Mouse (Mus musculus) c-Kit-positive CD71-positive TER-119-positive erythroid progenitor cells, embryonic 14.5 days (primary cell): ENCODE results near the gene Neurl4.
"Not testable (repeated sequence)": the region's sequence is repeated elsewhere in the genome, so short reads cannot be mapped to it uniquely, and the experiment has no call there.

Experiments used
- DNase-seq: peaks from one replicate; pipeline ENCODE4 v3.0.0-alpha.2; 2013; ENCODE audit warnings: low spot score

Neurl4 gene

DNA sequence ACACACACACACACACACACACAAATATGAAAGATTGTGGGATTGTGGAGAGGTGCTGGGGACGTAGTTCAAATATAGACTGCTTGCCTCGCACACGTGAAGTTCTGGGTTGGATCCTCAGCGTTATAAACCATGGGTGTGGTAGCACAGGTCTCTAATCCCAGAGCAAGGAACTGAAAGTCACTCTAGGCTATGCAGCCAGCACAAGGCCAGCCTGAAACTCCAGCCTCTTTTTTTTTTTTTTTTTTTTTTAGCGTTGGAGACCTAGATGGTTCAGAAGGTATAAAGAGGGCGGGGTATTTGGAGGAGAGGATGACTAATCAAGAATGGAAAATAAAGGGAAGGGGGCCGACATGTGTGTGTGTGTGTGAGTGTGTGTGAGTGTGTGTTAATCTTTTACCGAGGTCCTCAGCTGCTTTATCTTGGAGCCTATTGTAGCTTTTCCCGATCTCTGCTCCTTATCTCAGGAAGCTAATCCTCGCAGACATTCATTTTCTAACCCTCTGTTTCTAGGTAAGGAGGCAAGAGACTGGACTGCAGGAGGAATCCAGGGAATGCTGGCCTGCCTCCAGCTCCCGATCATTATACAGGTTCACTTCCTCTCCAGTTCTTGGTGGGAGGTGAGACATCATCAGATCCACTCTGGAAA lies 52.5 kb downstream of the Neurl4 start:
- no peak for DNase-seq

DNA sequence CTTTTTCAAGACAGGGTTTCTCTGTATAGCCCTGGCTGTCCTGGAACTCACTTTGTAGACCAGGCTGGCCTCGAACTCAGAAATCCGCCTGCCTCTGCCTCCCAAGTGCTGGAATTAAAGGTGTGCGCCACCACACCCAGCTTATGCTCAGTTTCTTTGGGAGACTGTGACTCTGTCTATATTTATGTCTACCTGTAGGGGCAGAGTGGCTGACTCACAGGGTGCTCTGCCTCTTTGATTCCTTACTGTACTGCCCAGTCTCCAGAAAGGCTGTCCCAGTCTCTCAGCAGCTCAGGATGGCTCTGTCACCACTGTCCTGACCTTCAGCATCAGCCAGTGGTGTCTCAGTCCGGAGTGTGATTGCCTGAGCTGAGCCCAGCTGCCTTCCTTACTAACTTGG lies 54.7 kb downstream of the Neurl4 start:
- DNase-seq = not testable (repeated sequence)

DNA sequence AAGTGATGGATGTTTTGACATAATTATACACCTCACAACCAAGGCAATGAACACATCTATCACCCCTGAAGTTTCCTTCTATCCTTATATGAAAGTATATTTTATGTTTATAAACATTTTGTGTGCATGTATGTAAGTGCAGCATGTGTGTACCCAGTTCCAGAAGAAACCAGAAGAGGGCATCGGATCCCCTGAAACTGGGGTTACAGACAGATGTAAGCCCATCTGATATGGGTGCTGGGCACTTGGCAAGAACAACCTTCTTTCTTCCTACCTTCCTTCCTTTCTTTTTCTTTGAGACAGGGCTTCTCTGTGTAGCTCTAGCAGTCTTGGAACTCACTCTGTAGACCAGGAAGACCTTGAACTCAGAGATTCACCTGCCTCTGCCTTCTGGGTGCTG lies 55.3 kb downstream of the Neurl4 start:
- no peak for DNase-seq

DNA sequence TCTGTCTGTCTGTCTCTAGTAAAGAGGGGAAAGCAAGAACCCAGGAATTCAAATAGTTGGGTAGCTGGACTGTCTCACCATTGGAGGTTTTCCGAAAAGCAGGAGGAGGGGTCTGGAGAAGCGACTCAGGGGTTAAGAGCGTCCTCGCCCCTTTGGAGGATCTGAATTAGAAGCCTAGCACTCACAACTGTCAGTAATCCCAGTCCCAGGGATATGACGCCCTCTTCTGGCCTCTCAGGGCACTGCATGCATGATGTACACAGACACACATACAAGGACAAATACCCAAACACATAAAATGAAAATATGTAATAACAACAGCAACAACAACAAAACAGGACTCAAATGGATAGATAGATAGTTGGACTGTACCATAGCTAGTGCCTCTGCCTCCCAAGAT lies 59.7 kb downstream of the Neurl4 start:
- DNase-seq = no peak

DNA sequence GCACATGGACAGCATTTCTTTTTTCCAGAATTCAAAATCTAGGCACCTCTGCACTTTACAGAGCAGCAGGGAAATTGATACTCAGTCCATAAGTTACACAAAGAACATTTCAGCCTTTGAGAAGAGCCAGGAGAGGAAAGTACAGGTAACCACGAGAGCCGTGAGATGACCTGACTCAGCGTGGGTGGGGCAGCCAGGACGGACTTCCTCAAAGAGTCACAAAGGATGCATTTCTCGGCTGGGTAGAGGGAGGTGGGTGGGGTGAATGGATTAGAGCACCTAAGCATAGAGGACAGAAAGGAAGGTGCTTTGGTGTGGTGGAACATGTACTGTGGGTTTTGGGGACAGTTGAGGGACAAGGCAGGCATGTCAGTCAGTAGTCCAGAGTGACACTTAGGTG lies 61.0 kb downstream of the Neurl4 start:
- no peak for DNase-seq
